Mouse (Mus musculus) midbrain, embryonic 13.5 days (tissue): ENCODE data around the gene Tut7. TPM values are rescaled to one million over a fixed set of nuclear protein-coding genes. Genes with fewer than 3 reads are reported as not detected.
"Not testable (repeated sequence)": the region's sequence is repeated elsewhere in the genome, so short reads cannot be mapped to it uniquely, and the experiment has no call there.

Experiments used
- ATAC-seq: fragments of 200-750 bp; cut with Nextera tagmentation; 2 replicates; pipeline ENCODE4 v1.8.0; 2017; ENCODE audit warnings: mild to moderate bottlenecking, moderate TSS enrichment, moderate library complexity
- H3K27ac ChIP-seq: fragments of 300-500 bp; sonication (generic); 2 replicates; pipeline ENCODE4 v1.5.1; 2015; ENCODE audit warnings: inconsistent platforms, mild to moderate bottlenecking, moderate library complexity
- H3K27me3 ChIP-seq: fragments of 300-500 bp; sonication (generic); 2 replicates; pipeline ENCODE4 v1.6.1; 2015; ENCODE audit warnings: mild to moderate bottlenecking, inconsistent platforms
- H3K36me3 ChIP-seq: fragments of 300-500 bp; sonication (generic); 2 replicates; pipeline ENCODE4 v1.6.1; 2015; ENCODE audit warnings: mild to moderate bottlenecking, inconsistent platforms
- H3K4me1 ChIP-seq: fragments of 300-500 bp; sonication (generic); replicated peaks from 2 replicates; pipeline ENCODE4 v1.6.1; 2015; ENCODE audit warnings: inconsistent platforms
- H3K4me2 ChIP-seq: fragments of 300-500 bp; sonication (generic); replicated peaks from 2 replicates; pipeline ENCODE4 v1.6.1; 2015; ENCODE audit warnings: moderate library complexity, mild to moderate bottlenecking, inconsistent platforms
- H3K4me3 ChIP-seq: fragments of 300-500 bp; sonication (generic); replicated peaks from 2 replicates; pipeline ENCODE4 v1.5.1; 2015; ENCODE audit warnings: mild to moderate bottlenecking, inconsistent platforms
- H3K9ac ChIP-seq: fragments of 300-500 bp; sonication (generic); replicated peaks from 2 replicates; pipeline ENCODE4 v1.6.1; 2015; ENCODE audit warnings: mild to moderate bottlenecking, inconsistent platforms
- H3K9me3 ChIP-seq: fragments of 300-500 bp; sonication (generic); 2 replicates; pipeline ENCODE4 v1.6.1; 2016; ENCODE audit warnings: mild to moderate bottlenecking, inconsistent platforms
- WGBS: fragments of 180-500 bp; shearing (Covaris S2); methylation state at CpG from one replicate; pipeline ENCODE4 v1.1.7; 2015; 5-methylcytosine and 5-hydroxymethylcytosine counted together
- polyA plus RNA-seq: library from polyadenylated mRNA; unstranded; fragments of >200 nt; fragmentation: Nextera tagmentation; extraction: Ambion mirVana; gene quantifications from 2 replicates; pipeline ENCODE4 v1.2.1, GENCODE M21; 2015

Gene Tut7
- polyA plus RNA-seq, 1 experiment from 2014 or later = 58.7 TPM

DNA sequence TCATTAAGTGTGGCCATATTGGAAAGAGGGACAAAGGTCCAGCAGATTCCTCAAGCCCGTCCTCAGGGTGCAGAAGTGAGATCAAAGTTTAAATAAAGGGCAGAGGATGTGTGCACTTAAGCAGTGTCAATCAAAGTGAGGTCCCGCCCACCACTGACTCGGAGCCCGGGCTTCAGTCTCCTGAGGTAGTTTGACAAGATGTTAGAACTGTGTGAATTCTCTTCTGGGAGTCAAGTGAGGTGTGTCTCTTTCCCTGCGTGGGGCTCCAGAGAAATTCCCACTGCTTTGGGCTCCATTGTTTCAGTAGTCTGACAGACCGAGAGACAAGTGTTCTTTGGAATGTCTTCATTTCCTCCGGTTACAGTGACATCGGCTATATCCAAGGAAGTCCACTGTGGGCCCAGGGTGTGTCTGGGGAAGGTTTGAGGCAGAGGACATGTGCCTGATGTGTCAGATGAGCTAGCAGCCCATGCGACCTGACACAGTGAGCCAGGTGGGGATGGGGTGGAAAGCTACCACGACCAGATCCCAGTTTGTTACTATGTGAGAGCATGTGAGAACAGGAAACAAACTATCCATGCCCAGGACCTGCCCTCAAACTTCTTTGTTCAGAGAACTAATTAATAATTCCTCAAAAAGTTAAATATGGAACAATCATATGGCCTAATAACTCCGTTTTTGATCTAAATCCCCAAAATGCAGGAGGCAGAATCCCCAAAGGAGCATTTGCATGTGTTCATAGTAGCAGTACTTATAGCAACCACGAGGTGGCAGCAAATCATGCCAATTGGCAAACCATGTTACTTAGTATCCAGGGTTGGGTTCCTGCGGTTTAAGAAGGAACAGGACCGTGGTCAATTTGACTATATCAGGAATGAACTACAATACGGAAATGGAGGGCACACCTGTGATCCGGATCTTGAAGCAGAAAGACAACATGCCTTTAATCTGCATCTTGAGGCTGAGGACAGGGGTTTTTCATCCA is 19.6 kb upstream of the Tut7 start:
- Histone ChIP-seq H3K27me3 (no peaks in the 10 kb centered on the region), H3K4me3 (no peak overlapping the region), H3K9ac (no peak overlapping the region), H3K27ac (no peak overlapping the region), H3K36me3 (no peaks in the 10 kb centered on the region), H3K9me3 (no peaks in the 10 kb centered on the region), H3K4me1 (no peaks in the 10 kb centered on the region), H3K4me2 (no peak overlapping the region)
- peak; percentile 44; the same call in 1 of the 2 replicates for ATAC-seq
- 48% methylated on average over 16 of the region's 16 CpGs for WGBS

DNA sequence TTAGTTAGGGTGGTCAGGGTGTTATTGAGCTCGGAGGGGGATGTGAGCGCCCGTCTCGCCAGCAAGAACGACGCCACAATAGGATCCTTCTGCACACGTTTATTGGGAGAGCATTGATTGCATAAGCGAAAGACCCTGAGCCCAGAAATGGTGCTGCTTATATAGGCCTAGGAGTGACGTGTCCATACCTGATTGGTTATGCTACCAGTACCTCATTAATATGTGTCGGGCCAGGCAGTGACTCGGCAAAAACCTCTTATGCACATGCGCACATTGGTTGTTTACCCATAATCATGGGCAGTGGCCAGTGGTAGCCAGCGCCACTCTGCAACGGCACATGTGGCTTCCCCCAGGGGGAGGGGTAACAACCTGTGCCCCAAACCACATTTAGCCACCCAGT is 18.8 kb upstream of the Tut7 start:
- not testable (repeated sequence) for H3K36me3 ChIP-seq, H3K4me2 ChIP-seq, H3K9ac ChIP-seq, H3K27ac ChIP-seq, H3K9me3 ChIP-seq, H3K4me1 ChIP-seq, H3K27me3 ChIP-seq, H3K4me3 ChIP-seq
- ATAC-seq = 0 out of 2 replicates have a peak, but pooled peaks have one; percentile 15
- 92% methylated on average over 14 of the region's 14 CpGs for WGBS

DNA sequence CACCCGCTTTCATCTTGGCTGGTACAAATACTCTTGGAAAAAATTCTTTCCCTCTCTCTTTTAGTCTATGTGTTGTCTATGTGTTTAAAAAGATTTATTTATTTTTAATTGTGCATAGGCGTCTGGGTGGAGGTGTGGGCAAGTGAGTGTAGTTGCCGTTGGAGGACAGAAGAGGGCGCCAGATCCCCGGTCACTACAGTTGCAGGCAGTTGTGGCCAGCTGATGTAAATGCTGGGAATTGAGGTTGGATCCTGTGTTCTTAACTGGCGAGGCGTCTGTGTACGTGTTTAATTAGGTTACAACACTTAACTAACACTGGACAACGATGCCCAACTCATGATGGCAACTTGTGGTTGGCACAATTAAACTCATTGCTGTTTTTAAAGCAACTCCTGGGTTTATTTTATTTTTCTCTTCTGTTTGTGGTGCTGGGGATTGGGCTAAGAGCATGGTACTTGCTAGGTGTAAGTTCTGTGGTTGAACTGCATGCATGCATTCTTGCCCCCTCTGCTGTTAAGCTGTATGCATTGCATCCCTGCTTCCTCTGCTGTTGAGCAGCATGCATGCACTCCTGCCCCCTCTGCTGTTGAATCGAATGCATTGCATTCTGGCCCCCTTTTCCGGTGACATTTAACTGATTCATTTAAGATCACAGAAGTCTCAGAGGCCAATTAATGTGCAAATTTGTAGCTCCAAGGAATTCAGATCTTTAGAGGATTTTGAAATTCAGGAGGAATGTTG is 17.7 kb upstream of the Tut7 start:
- no peak overlapping the region for H3K9ac ChIP-seq
- no peaks in the 10 kb centered on the region for H3K9me3 ChIP-seq
- H3K27me3 ChIP-seq = no peaks in the 10 kb centered on the region
- H3K4me3 ChIP-seq = no peak overlapping the region
- ATAC-seq = peak; percentile 48; the same call in 1 of the 2 replicates
- H3K36me3 ChIP-seq = no peaks in the 10 kb centered on the region
- H3K4me1 ChIP-seq = no peaks in the 10 kb centered on the region
- no peak overlapping the region for H3K4me2 ChIP-seq
- no peak overlapping the region for H3K27ac ChIP-seq
- WGBS = 78% methylated on average over 11 of the region's 11 CpGs

DNA sequence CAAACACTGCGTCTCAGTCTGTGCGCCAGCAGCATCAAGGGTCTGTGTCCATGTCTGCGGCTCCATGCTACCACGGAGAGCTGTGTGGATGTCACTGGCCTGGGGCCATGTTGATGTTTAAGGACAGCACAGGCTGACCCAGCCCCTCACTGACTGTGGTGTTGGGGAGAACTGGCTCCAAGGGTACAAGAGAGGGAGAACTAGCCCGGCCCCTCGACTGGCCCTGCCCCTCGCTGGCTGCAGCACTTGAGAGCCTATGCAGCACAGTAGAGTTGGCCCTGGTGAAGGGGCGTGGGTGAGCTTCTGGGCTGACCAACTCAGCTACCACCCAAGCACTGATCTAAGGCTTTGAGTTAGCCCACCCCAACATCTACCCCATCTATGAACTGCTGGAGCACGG is 16.4 kb upstream of the Tut7 start:
- Histone ChIP-seq H3K4me3 (no peak overlapping the region), H3K36me3 (no peaks in the 10 kb centered on the region), H3K27me3 (no peaks in the 10 kb centered on the region), H3K4me1 (no peaks in the 10 kb centered on the region), H3K9me3 (no peaks in the 10 kb centered on the region), H3K27ac (no peak overlapping the region), H3K4me2 (no peak overlapping the region), H3K9ac (no peak overlapping the region)
- peak; percentile 18; the same call in 1 of the 2 replicates for ATAC-seq
- WGBS = 95% methylated on average over 9 of the region's 9 CpGs

DNA sequence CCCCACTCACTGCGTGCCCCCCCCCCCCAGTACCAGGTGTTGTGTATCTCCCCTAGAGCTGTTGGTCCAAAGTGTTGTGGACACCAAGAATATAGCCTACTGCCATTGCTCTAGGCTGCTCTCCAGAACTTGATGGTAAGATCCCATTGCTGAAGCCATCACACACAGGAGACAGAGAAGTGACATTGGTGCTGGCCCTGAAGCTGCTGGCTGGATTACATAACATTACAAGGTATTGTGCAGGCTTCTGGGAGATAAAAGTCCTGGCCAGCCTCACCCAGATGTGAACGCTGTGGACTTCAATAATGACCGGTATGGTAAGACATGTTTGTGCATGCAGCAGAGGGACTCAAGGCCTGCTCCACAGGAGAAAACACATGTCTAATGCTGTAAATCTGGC is 15.5 kb upstream of the Tut7 start:
- H3K9ac ChIP-seq = no peak overlapping the region
- no peak overlapping the region for H3K27ac ChIP-seq
- no peak overlapping the region for H3K4me3 ChIP-seq
- no peaks in the 10 kb centered on the region for H3K9me3 ChIP-seq
- no peaks in the 10 kb centered on the region for H3K4me1 ChIP-seq
- no peak for ATAC-seq
- 94% methylated on average over 3 of the region's 3 CpGs for WGBS
- no peaks in the 10 kb centered on the region for H3K27me3 ChIP-seq
- H3K4me2 ChIP-seq = no peak overlapping the region
- H3K36me3 ChIP-seq = no peaks in the 10 kb centered on the region

DNA sequence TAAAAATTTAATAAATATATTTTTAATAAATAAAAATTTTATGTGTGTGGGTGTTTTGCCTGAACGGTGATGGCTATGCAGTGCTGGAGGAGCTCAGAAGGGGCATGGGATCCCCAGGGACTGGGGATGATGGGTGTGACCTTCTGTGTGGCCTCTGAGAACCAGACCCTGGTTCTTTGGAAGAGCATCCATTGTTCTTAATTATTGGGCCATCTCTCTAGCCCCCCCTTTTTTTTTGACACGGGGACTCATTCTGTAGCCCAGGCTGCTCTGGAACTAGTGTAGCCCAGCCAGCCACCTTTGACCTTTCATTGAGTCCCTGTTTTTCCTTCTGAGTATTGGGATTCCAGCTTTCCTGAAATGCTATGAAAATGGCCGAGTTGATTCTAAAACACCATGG is 13.9 kb upstream of the Tut7 start:
- ATAC-seq = no peak

DNA sequence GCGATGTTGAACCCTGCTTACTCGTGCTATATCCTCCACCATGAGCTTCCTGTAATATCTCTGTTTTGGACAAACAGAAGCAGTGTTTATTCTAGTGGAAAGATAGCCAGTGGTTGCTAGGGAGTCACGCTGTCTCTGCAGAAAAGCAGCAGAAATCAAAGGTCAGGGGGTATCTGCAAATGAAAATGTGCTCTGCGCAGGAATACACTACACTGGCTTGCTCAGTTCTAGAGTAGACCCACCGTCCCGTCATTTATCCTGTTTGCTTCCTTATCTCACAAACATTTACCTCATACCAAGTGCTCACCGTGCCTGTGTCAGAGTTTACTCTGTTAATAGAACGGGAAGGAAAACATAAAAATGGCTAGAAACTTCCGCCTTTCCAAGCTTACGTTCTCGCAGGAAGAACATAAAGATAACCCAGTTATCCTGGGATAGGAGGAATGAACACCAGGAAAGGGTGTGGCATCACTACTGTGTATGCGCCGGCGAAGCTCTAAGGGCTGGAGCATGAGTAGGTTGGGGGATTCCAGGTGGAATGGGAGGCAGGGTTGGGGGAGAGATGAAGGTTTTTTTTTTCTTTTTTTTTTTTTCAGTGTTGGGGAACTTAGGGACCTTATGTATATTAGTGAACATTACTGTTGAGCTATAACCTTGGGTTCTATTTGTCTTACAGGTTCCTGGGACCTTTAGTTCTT is 13.3 kb upstream of the Tut7 start:
- ATAC-seq = no peak
- no peaks in the 10 kb centered on the region for H3K4me1 ChIP-seq
- no peaks in the 10 kb centered on the region for H3K9me3 ChIP-seq
- no peaks in the 10 kb centered on the region for H3K36me3 ChIP-seq
- no peak overlapping the region for H3K4me3 ChIP-seq
- H3K27me3 ChIP-seq = no peaks in the 10 kb centered on the region
- H3K9ac ChIP-seq = no peak overlapping the region
- no peak overlapping the region for H3K27ac ChIP-seq
- 85% methylated on average over 14 of the region's 14 CpGs for WGBS
- H3K4me2 ChIP-seq = no peak overlapping the region

More for the DNA sequence above, 13.9 kb upstream of the Tut7 start:
- Histone ChIP-seq H3K9ac (no peak overlapping the region), H3K4me3 (no peak overlapping the region), H3K36me3 (no peaks in the 10 kb centered on the region), H3K9me3 (no peaks in the 10 kb centered on the region), H3K27ac (no peak overlapping the region), H3K27me3 (no peaks in the 10 kb centered on the region), H3K4me2 (no peak overlapping the region), H3K4me1 (no peaks in the 10 kb centered on the region)
- WGBS = 55% methylated on average over 3 of the region's 3 CpGs

DNA sequence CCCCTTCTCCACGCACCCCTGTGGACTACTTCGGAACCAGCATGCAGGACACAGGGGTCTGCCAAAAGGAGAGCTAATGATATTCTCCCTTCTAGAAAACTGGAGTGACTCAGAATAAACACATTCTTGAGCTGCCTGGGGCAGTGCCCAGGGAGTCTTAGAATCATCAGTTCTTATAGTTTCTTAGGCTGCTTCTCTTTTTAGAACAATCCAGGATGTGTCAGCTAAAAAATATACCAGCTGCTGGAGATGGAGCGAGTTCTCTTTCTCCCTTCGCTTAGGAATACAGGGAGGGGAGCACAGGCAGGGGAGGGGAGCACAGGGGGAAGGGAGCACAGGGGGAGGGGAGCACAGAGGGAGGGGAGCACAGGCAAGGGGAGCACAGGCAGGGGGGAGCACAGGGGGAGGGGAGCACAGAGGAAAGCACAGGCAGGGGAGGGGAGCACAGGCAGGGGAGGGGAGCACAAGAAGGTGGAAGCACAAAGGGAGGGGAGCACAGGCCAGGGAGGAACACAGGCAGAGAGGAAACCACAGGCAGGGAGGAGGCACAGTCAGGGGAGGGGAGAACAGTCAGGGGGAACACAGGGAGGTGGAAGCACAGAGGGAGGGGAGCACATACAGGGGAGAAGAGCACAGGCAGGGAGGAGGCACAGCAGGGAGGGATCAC is 12.0 kb upstream of the Tut7 start:
- Histone ChIP-seq H3K4me2 (no peak overlapping the region), H3K9ac (no peak overlapping the region), H3K27ac (no peak overlapping the region), H3K4me1 (no peaks in the 10 kb centered on the region), H3K9me3 (no peaks in the 10 kb centered on the region), H3K36me3 (no peaks in the 10 kb centered on the region), H3K27me3 (no peaks in the 10 kb centered on the region), H3K4me3 (no peak overlapping the region)
- WGBS = 45% methylated on average over 4 of the region's 4 CpGs
- ATAC-seq = no peak

DNA sequence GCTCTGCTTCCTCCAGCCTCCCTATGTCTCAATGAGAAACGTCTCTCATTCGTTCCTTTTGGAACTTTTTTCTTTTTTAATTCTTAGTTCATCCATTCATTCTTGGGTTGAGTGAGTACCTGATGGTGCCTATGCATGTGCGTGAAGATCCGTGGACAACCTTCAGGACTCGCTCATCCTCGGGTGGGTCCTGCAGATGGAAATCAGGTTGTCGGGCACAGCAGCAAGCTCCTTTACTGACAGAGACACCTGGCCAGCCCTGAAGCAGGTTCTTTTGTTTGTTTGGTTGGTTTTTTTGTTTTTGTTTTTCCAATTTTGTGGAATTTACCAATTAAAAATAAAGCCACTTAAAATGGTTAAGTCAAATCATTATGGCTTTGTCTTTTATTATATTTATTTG is 9.9 kb upstream of the Tut7 start:
- H3K36me3 ChIP-seq = no peaks in the 10 kb centered on the region
- no peak overlapping the region for H3K27ac ChIP-seq
- no peaks in the 10 kb centered on the region for H3K4me1 ChIP-seq
- H3K4me3 ChIP-seq = no peak overlapping the region
- 86% methylated on average over 7 of the region's 7 CpGs for WGBS
- no peaks in the 10 kb centered on the region for H3K27me3 ChIP-seq
- no peak for ATAC-seq
- H3K4me2 ChIP-seq = no peak overlapping the region
- no peaks in the 10 kb centered on the region for H3K9me3 ChIP-seq
- no peak overlapping the region for H3K9ac ChIP-seq

DNA sequence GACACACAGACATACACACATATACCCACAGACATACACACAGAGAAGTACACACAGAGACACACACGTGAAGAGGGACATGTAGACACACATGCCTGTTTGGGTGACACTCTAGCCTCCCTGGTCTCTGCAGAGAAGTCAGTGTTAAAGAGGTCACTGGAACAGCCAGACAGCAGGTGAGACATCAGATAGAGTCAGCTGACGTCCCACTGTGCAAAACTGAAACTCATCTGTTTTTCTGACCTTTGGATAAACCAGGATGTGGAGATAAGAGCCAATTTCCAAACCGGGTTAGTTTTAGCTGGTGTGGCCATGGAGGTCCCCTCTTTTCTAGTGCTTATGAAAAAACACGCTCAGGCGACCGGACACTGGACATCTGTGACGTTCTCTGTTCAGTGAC is 9.5 kb upstream of the Tut7 start:
- no peak overlapping the region for H3K4me2 ChIP-seq
- H3K27me3 ChIP-seq = no peaks in the 10 kb centered on the region
- no peak overlapping the region for H3K9ac ChIP-seq
- H3K36me3 ChIP-seq = no peaks in the 10 kb centered on the region
- no peak for ATAC-seq
- H3K4me1 ChIP-seq = no peaks in the 10 kb centered on the region
- H3K27ac ChIP-seq = no peak overlapping the region
- H3K4me3 ChIP-seq = no peak overlapping the region
- no peaks in the 10 kb centered on the region for H3K9me3 ChIP-seq
- 77% methylated on average over 7 of the region's 7 CpGs for WGBS

DNA sequence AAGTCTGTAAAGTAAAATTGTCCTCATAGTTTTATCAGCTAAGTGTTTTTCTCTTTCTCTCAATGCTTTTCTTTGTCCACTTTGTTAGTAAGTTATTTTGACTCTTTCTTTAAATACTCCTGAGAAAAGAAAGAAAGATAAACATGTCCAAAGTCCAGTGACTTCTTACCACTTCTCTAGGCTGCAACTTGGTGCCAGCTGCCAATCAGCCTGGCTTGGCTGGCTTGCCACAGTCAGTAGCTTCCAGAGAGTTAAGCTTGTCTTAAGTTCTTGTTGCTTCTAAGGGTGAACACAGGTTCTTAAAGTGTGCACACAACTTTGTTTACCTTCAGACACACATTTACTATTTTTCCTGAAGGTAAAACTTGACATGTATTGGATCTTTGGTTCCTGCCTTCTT is 3.0 kb upstream of the Tut7 start:
- H3K9ac ChIP-seq = no peak overlapping the region
- no peak overlapping the region for H3K4me2 ChIP-seq
- H3K36me3 ChIP-seq = 0 out of 2 replicates have a peak, but pooled peaks cover 4% of the 10 kb centered on the region
- no peaks in the 10 kb centered on the region for H3K9me3 ChIP-seq
- peaks cover 11% of the 10 kb centered on the region for H3K4me1 ChIP-seq
- H3K27ac ChIP-seq = no peak overlapping the region
- ATAC-seq = no peak
- no peak overlapping the region for H3K4me3 ChIP-seq
- H3K27me3 ChIP-seq = no peaks in the 10 kb centered on the region
